Mouse (Mus musculus): ENCODE results near the gene Sap30bp. TPM values are rescaled to one million over a fixed set of nuclear protein-coding genes. Genes with fewer than 3 reads are reported as not detected.

Sap30bp gene
- total and polyA plus RNA-seq, 2 experiments from 2014 or later = 49.5 to 60.4 TPM

- H3K9me3 ChIP-seq (ENCODE audit: low read length) = no peaks in the 10 kb centered on the region
- H3K4me3 ChIP-seq (ENCODE audit: low read depth, low read length) = no peak overlapping the region
- H3K9ac ChIP-seq = no peak overlapping the region
- 0 out of 2 replicates have a peak, but pooled peaks cover 3% of the 10 kb centered on the region for H3K36me3 ChIP-seq (ENCODE audit: insufficient read depth)
- 83% methylated on average over 3 of the region's 3 CpGs for WGBS
- ATAC-seq = no peak
- H3K27me3 ChIP-seq (ENCODE audit: insufficient read depth, low read length) = no peaks in the 10 kb centered on the region
- TF ChIP-seq CTCF (IDR thresholded peaks at IDR 0.05; ENCODE audit: low read depth) = no peak
- no peak for DNase-seq
- no peak overlapping the region for H3K4me2 ChIP-seq (ENCODE audit: low read depth)
- no peaks in the 10 kb centered on the region for H3K4me1 ChIP-seq (ENCODE audit: insufficient read depth)
- no peak overlapping the region for H3K27ac ChIP-seq (ENCODE audit: low read depth, low read length)
Observed at GRCm38 (mm10) chr11:115906116-115906515, 27.0 kb upstream of the Sap30bp start.

- H3K27ac ChIP-seq (ENCODE audit: low read depth, low read length) = no peak overlapping the region
- peaks cover 4% of the 10 kb centered on the region; the same call in 1 of the 2 replicates for H3K36me3 ChIP-seq (ENCODE audit: insufficient read depth)
- H3K4me1 ChIP-seq (ENCODE audit: insufficient read depth) = no peaks in the 10 kb centered on the region
- no peak for TF ChIP-seq CTCF (IDR thresholded peaks at IDR 0.05; ENCODE audit: low read depth)
- no peaks in the 10 kb centered on the region for H3K27me3 ChIP-seq (ENCODE audit: insufficient read depth, low read length)
- DNase-seq (no peak), ATAC-seq (no peak)
- H3K4me3 ChIP-seq (ENCODE audit: low read depth, low read length) = no peak overlapping the region
- 93% methylated on average over 5 of the region's 5 CpGs for WGBS
- H3K9me3 ChIP-seq (ENCODE audit: low read length) = no peaks in the 10 kb centered on the region
- no peak overlapping the region for H3K4me2 ChIP-seq (ENCODE audit: low read depth)
- H3K9ac ChIP-seq = no peak overlapping the region
Observed at GRCm38 (mm10) chr11:115906521-115906920, 26.6 kb upstream of the Sap30bp start.

GRCm38 (mm10) chr11:115911134-115911561, 21.9 kb upstream of the Sap30bp start:
- no peak for ATAC-seq
- no peak for TF ChIP-seq CTCF (IDR thresholded peaks at IDR 0.05; ENCODE audit: low read depth)
- Histone ChIP-seq H3K9me3 (ENCODE audit: low read length) (no peaks in the 10 kb centered on the region), H3K27me3 (ENCODE audit: insufficient read depth, low read length) (no peaks in the 10 kb centered on the region), H3K36me3 (ENCODE audit: insufficient read depth) (peaks cover 33% of the 10 kb centered on the region), H3K4me2 (ENCODE audit: low read depth) (no peak overlapping the region), H3K4me3 (ENCODE audit: low read depth, low read length) (no peak overlapping the region), H3K27ac (ENCODE audit: low read depth, low read length) (no peak overlapping the region), H3K4me1 (ENCODE audit: insufficient read depth) (no peaks in the 10 kb centered on the region), H3K9ac (no peak overlapping the region)
- no peak for DNase-seq
- WGBS = 94% methylated on average over 5 of the region's 5 CpGs

- 89% methylated on average over 11 of the region's 11 CpGs for WGBS
- Histone ChIP-seq H3K9ac (no peak within 1 kb of the TSS), H3K9me3 (ENCODE audit: low read length) (no peaks in the 10 kb centered on the region), H3K27me3 (ENCODE audit: insufficient read depth, low read length) (no peaks in the 10 kb centered on the region), H3K4me1 (ENCODE audit: insufficient read depth) (no peaks in the 10 kb centered on the region), H3K4me2 (ENCODE audit: low read depth) (no peak within 1 kb of the TSS), H3K36me3 (ENCODE audit: insufficient read depth) (peaks cover 36% of the 10 kb centered on the region), H3K4me3 (ENCODE audit: low read depth, low read length) (no peak within 1 kb of the TSS), H3K27ac (ENCODE audit: low read depth, low read length) (no peak within 1 kb of the TSS)
- DNase-seq = no peak
- TF ChIP-seq CTCF (IDR thresholded peaks at IDR 0.05; ENCODE audit: low read depth) = no peak
- no peak for ATAC-seq
Observed at GRCm38 (mm10) chr11:115911632-115912376, 21.3 kb upstream of the Sap30bp start, which contains the start of gene Smim6. Gene Smim6, plus strand, starts transcription at chr11:115912017.

GRCm38 (mm10) chr11:115916579-115916978, 16.5 kb upstream of the Sap30bp start:
- Histone ChIP-seq H3K9me3 (ENCODE audit: low read length) (no peaks in the 10 kb centered on the region), H3K4me1 (ENCODE audit: insufficient read depth) (no peaks in the 10 kb centered on the region), H3K27ac (ENCODE audit: low read depth, low read length) (no peak overlapping the region), H3K36me3 (ENCODE audit: insufficient read depth) (peaks cover 38% of the 10 kb centered on the region), H3K4me3 (ENCODE audit: low read depth, low read length) (no peak overlapping the region), H3K9ac (no peak overlapping the region), H3K4me2 (ENCODE audit: low read depth) (no peak overlapping the region), H3K27me3 (ENCODE audit: insufficient read depth, low read length) (no peaks in the 10 kb centered on the region)
- no peak for ATAC-seq
- no peak for DNase-seq
- TF ChIP-seq CTCF (IDR thresholded peaks at IDR 0.05; ENCODE audit: low read depth) = no peak
- WGBS = 88% methylated on average over 4 of the region's 4 CpGs

- ATAC-seq (no peak), DNase-seq (no peak)
- Histone ChIP-seq H3K9ac (no peak overlapping the region), H3K4me2 (ENCODE audit: low read depth) (no peak overlapping the region), H3K36me3 (ENCODE audit: insufficient read depth) (peaks cover 39% of the 10 kb centered on the region), H3K27ac (ENCODE audit: low read depth, low read length) (no peak overlapping the region), H3K4me3 (ENCODE audit: low read depth, low read length) (no peak overlapping the region), H3K4me1 (ENCODE audit: insufficient read depth) (no peaks in the 10 kb centered on the region), H3K27me3 (ENCODE audit: insufficient read depth, low read length) (no peaks in the 10 kb centered on the region), H3K9me3 (ENCODE audit: low read length) (no peaks in the 10 kb centered on the region)
- TF ChIP-seq CTCF (IDR thresholded peaks at IDR 0.05; ENCODE audit: low read depth) = no peak
- 87% methylated on average over 5 of the region's 5 CpGs for WGBS
Observed at GRCm38 (mm10) chr11:115918637-115919036, 14.4 kb upstream of the Sap30bp start.

GRCm38 (mm10) chr11:115919073-115919472, 14.0 kb upstream of the Sap30bp start:
- no peaks in the 10 kb centered on the region for H3K9me3 ChIP-seq (ENCODE audit: low read length)
- 94% methylated on average over 5 of the region's 5 CpGs for WGBS
- H3K4me3 ChIP-seq (ENCODE audit: low read depth, low read length) = no peak overlapping the region
- H3K27ac ChIP-seq (ENCODE audit: low read depth, low read length) = no peak overlapping the region
- no peak overlapping the region for H3K9ac ChIP-seq
- H3K36me3 ChIP-seq (ENCODE audit: insufficient read depth) = peaks cover 41% of the 10 kb centered on the region
- no peak for ATAC-seq
- TF ChIP-seq CTCF (IDR thresholded peaks at IDR 0.05; ENCODE audit: low read depth) = no peak
- DNase-seq = no peak
- H3K4me2 ChIP-seq (ENCODE audit: low read depth) = no peak overlapping the region
- no peaks in the 10 kb centered on the region for H3K4me1 ChIP-seq (ENCODE audit: insufficient read depth)
- no peaks in the 10 kb centered on the region for H3K27me3 ChIP-seq (ENCODE audit: insufficient read depth, low read length)
